Mouse (Mus musculus) E14TG2a.4 (cell line): ENCODE measurements around the gene Chrng.

ENCODE experiments used
- CTCF ChIP-seq: conservative IDR thresholded peaks from 2 replicates; pipeline ENCODE4 v1.5.1; 2014; ENCODE audit warnings: low read length
- NANOG ChIP-seq: IDR thresholded peaks from 2 replicates; pipeline ENCODE4 v1.6.1; 2014; ENCODE audit warnings: borderline replicate concordance, low read length, mixed read lengths
- POU5F1 ChIP-seq: IDR thresholded peaks from 2 replicates; pipeline ENCODE4 v1.6.1; 2014; ENCODE audit warnings: low read length, borderline replicate concordance

DNA sequence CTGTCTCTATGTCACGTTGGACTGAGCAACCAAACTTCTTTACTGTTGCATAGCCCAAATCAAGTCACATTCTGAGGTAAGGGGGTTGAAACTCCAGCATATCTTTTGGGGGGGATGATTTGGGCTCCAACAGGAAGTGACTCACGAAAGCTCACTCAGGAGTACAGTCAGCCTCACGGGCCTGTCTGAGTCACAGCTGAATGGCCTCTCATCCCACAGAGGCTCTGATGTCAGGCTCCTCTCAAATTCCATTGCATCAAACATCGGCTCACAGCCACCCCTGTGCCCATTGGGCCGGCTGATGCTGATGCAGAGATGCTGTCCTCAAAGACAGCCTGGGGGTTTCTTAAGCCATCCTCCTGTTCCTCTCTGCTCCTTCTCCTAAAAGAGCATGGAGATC lies 23.6 kb upstream of the Chrng start:
- no peak for TF ChIP-seq CTCF
- no peak for TF ChIP-seq POU5F1
- TF ChIP-seq NANOG: no peak
